Mouse (Mus musculus) left cerebral cortex, adult 2 months (tissue): ENCODE measurements around the gene Scd2. TPM values are rescaled to one million over a fixed set of nuclear protein-coding genes. Genes with fewer than 3 reads are reported as not detected.
"Not testable (repeated sequence)": the region's sequence is repeated elsewhere in the genome, so short reads cannot be mapped to it uniquely, and the experiment has no call there.

Experiments used
- DNase-seq, 2 experiments: peaks; one replicate each; pipeline ENCODE4 v3.0.0; 2021 to 2022; ENCODE audit warnings: low spot score in 2 of 2, mixed read lengths in 1 of 2; ENCODE audit errors: extremely low spot score in 1 of 2
- H3K27ac ChIP-seq: fragments of 200-600 bp; 2 replicates; pipeline ENCODE4 v1.8.1; 2022
- H3K4me3 ChIP-seq: fragments of 200-600 bp; 2 replicates; pipeline ENCODE4 v1.8.1; 2022
- CTCF ChIP-seq: fragments of 200-600 bp; IDR thresholded peaks from 2 replicates; pipeline ENCODE4 v1.8.1; 2022; ENCODE audit warnings: antibody characterized with exemption, mild to moderate bottlenecking, moderate library complexity
- intact Hi-C: fragments of 180-260 bp; cut with DNase I; formaldehyde crosslinking; loops from one replicate; pipeline ENCODE4 v1.15.1; 2025
- long read RNA-seq, 2 experiments: library from polyadenylated mRNA; stranded (forward); transcript quantifications; one replicate each; pipeline ENCODE4 v2.0.0; 2021; ENCODE audit warnings: borderline mapping rate in 2 of 2
- total RNA-seq, 2 experiments: library from RNA; stranded (reverse); gene quantifications; 2 replicates each; pipeline ENCODE4 v1.2.3; 2021

The Scd2 gene
- 100 to 1,000 TPM; 580 to 609 TPM for total RNA-seq
- long read RNA-seq, experiment 1, full-length matches to known transcripts: 975 of 1,146 reads
- long read RNA-seq, experiment 1, partial matches to known transcripts: 65 of 1,146 reads
- long read RNA-seq, experiment 1, other reads (novel, unspliced or antisense): 106 of 1,146 reads
- long read RNA-seq, experiment 2, full-length matches to known transcripts: 1,099 of 1,292 reads
- long read RNA-seq, experiment 2, partial matches to known transcripts: 95 of 1,292 reads
- long read RNA-seq, experiment 2, other reads (novel, unspliced or antisense): 98 of 1,292 reads

DNA sequence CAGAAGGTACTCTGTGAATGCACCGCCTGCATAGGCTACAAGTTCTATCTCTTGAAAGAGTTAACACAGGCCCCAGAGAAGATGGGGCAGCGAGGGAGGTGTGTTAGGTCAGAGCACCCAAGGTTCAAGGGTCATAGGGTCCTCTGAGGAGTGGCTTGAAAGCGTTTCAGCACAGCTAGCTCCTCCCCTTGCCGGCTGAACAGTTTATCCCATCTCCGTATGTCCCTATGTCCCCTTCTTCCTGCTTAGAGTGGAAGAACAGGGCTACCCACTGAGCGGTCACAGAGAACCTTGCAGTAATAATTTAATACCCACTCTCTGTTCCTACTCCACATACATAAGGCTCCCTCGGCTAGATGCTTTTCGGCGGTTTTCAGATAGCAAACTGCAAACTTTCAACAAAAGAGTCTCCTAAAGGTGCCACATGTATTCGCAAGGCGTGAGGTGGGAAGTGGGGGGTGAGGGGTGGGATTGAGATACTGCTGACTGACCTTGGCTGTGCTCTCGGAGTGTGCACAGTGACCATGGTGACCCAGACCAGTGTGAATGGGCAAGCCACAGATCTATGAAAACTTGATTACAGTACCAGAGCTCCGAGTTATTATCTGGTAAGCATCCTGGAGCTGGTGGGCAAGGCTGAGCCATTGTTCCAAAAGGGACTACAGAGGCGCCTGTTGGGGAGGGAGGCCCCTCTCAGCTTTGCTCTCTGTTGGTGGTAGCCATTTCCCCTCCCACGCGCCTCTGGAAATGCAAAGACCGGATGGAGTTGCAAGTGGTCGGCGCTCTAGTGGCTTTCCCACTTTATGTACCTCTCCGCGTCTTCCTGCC is at the start of gene Scd2:
Scd2 (plus strand) TSS at position 734 of the 828 bp plus-strand sequence.
- TF ChIP-seq CTCF: no peak
- no peak for DNase-seq
- Histone ChIP-seq H3K27ac (peak within 1 kb of the TSS; percentile 99), H3K4me3 (peak within 1 kb of the TSS; percentile 94)
- intact Hi-C loops: no loop called here

- peak overlapping the region; percentile 26 for H3K4me3 ChIP-seq
- peak overlapping the region; percentile 42; the same call in 1 of the 2 replicates for H3K27ac ChIP-seq
- TF ChIP-seq CTCF: peak; percentile 65
- no peak for DNase-seq
- intact Hi-C loops: loop anchor here (2.0 to 5.0 kb wide), 3 partner anchors 117 to 302 kb away; partner anchors contain the start of gene Sec31b
Measured at GRCm38 (mm10) chr19:44245761-44246171, 47.7 kb upstream of the Scd2 start.

DNA sequence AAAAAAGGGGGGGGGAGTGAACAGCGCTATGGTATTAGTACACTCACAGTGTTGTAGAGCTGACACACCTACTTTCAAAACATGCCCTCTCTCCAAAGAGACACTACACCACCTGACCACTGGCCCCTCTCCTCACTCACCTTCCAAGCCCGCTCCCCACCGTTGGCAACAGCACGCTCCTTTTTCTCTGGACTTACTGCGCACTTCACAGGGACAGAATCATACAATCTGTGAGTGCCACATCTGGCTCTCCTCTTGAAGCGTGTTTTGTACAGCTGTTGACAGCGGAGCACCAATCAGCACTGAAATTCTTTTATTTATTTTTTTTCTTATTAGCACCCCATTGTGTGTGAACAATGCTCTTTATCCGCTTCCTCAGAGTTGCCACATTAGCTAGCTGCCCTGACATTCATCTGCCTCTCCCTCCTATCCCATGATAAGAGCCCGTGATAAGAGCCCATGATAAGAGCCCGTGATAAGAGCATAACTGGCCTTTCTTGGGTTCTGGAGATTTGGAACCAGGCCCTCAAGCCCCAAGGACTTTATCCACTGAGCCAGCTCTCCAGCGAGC is 47.0 kb upstream of the Scd2 start:
- peak overlapping the region; percentile 42; the same call in 1 of the 2 replicates for H3K27ac ChIP-seq
- intact Hi-C loops: loop anchor here (5.0 kb wide), 2 partner anchors 171 to 301 kb away; partner anchors contain the start of gene Sec31b
- no peak for TF ChIP-seq CTCF
- peak overlapping the region; percentile 26 for H3K4me3 ChIP-seq
- no peak for DNase-seq

DNA sequence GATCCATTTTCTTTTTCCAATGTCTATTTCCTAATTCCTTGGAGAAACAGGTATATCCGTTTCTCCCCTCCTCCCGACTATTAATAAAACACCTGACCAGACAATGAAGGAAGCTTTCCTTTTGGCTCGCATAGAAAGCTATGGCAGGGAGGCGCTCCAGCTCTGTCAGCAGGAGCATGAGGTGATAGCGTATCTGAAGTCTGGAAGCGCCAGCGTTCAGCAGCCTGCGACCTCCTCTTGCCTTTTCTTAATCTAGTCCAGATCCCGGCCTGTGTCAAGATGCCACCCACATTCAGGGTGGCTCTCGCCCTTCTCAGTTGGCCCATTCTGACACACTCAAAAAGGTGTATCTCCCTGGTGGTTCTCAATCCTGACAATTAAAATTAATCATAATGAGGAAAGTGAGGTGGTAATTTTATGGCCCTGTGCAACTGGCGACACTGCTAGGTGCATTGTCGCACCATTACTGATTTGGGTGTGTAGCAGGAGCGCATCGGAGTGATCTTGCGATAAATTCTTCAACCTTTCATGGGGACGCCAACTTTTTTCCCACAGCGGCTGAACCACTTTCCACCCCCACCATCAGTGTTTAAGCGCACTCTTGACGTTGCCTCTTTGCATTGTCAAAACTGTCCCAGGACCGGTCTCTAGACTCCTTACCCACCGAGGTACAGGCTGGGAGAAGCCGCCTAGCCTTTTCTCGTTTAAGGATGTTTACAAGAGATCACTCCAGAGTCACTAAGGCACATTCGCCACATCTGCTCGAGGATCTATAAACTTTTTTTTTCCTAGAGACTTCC is 46.0 kb upstream of the Scd2 start:
- peak overlapping the region; percentile 48 for H3K4me3 ChIP-seq
- H3K27ac ChIP-seq: peak overlapping the region; percentile 83
- TF ChIP-seq CTCF: no peak
- no peak for DNase-seq
- intact Hi-C loops: loop anchor here (1.0 to 5.0 kb wide), 4 partner anchors 19 to 300 kb away; partner anchors contain the start of gene Sec31b

- no peak for TF ChIP-seq CTCF
- intact Hi-C loops: loop anchor here (1.0 to 5.0 kb wide), 4 partner anchors 19 to 299 kb away; partner anchors contain the start of gene Sec31b
- peak overlapping the region; percentile 48 for H3K4me3 ChIP-seq
Measured at GRCm38 (mm10) chr19:44248081-44248853, 45.2 kb upstream of the Scd2 start.

GRCm38 (mm10) chr19:44248854-44249351 is 44.6 kb upstream of the Scd2 start:
- no peak for DNase-seq
- TF ChIP-seq CTCF: no peak
- Histone ChIP-seq H3K27ac (peak overlapping the region; percentile 54), H3K4me3 (no peak overlapping the region)
- intact Hi-C loops: loop anchor here (1.0 to 5.0 kb wide), 4 partner anchors 18 to 298 kb away; partner anchors contain the start of gene Sec31b

More at GRCm38 (mm10) chr19:44248081-44248853, 45.2 kb upstream of the Scd2 start:
- peak; percentile 88 to 92 for DNase-seq
- H3K27ac ChIP-seq: peak overlapping the region; percentile 83

- H3K4me3 ChIP-seq, intact Hi-C loops, DNase-seq, H3K27ac ChIP-seq: not testable (repeated sequence)
- peak; percentile 46 for TF ChIP-seq CTCF
Measured at GRCm38 (mm10) chr19:44251138-44251537, 42.3 kb upstream of the Scd2 start.

- TF ChIP-seq CTCF: no peak
- no peak overlapping the region for H3K4me3 ChIP-seq
- DNase-seq: no peak
- intact Hi-C loops: no loop called here
- no peak overlapping the region for H3K27ac ChIP-seq
Measured at GRCm38 (mm10) chr19:44251936-44252558, 41.4 kb upstream of the Scd2 start.

GRCm38 (mm10) chr19:44254106-44254505 is 39.4 kb upstream of the Scd2 start:
- H3K4me3 ChIP-seq, DNase-seq, H3K27ac ChIP-seq, intact Hi-C loops: not testable (repeated sequence)
